Mouse (Mus musculus) cortical plate, adult 2 months (tissue): Measurements from ENCODE around the gene Rad23a.

ENCODE experiments used
- CTCF ChIP-seq: fragments of 200-500 bp; IDR thresholded peaks from 2 replicates; pipeline ENCODE4 v1.5.1; 2011; ENCODE audit warnings: mild to moderate bottlenecking, control low read depth, low read length; ENCODE audit not compliant: insufficient read depth; ENCODE audit errors: extremely low read depth
- POLR2A ChIP-seq: fragments of 200-500 bp; IDR thresholded peaks from 2 replicates; pipeline ENCODE4 v1.6.1; 2011; ENCODE audit warnings: mild to moderate bottlenecking, low read length, control low read depth; ENCODE audit not compliant: insufficient read depth; ENCODE audit errors: extremely low read depth

GRCm38 (mm10) chr8:84815547-84815946 is 24.9 kb downstream of the Rad23a start:
- TF ChIP-seq CTCF, result peak; percentile 93
- no peak for TF ChIP-seq POLR2A
